Mouse (Mus musculus) testis, postnatal 10 days (tissue): ENCODE measurements at regions not wholly inside any gene's neighbourhood (a gene's known extent, or its start where the extent isn't known, plus 50 kb on each side); places are given as distances from the start of the nearest gene placed in this dataset.

Experiments used
- DNase-seq: peaks from one replicate; pipeline ENCODE4 v3.0.0; 2021; ENCODE audit warnings: low spot score

- no peak for DNase-seq
Observed at GRCm38 (mm10) chr16:5455352-5455965, 199.7 kb upstream of the Eef2kmt start.

DNA sequence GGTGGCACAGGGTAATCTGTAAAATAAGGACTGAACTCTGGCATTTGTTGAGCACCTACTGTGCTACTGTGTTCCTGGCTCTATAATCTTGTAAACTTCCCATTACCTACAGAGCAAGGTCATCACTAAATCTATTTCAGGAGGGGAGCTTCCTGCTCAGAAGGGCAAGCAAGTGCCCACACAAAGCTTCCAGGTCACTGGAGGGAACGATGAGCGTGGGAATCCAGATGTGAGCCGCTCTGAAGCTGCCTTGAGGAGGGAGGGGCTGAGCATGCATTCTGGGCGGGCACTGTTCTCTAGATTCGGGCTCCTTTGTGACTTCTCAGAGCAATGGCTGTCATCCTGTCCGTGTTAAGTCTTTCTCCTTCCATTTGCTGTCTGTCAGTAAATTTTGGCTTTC is 198.5 kb upstream of the Eef2kmt start:
- DNase-seq: no peak

DNA sequence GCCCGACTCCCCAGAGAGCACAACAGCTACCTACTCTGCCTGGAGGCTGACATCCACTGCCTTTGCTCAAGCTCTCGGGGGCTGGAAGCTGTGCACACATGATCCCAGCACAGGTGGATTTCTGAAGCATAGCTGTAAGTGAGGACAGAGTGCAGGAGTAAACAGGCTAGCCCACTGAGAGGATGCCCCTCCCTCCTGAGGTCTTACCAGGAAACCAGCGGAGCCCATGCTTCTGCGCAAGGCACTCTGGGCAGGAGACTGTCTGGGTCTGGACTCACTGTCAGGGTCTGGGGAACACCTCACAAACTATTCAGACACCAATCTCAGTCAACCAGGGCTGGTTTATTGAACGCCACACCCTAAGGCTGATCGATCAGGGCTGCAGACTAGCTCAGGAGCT is 197.2 kb upstream of the Eef2kmt start:
- no peak for DNase-seq

DNA sequence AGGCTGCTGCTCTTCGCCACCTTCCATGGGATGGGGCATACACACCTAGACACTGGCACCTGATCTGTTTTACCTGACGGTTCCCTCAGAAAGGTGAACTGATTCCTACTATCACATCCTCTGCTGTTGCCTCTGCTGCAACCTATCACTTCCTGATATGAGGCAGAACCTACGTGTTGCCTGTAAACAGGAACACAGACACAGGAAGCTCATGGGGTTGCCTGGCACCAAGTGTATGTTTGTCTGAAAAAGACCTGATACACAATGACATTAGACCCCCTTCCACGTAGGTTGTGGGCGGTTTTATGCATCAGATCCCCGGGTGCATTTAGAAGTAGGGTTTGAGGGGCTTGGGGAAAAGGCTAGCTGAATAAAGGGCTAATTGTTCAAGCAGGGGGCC is 190.0 kb upstream of the Eef2kmt start:
- DNase-seq: no peak

- DNase-seq: no peak
Observed at GRCm38 (mm10) chr16:5444785-5445184, 189.0 kb upstream of the Eef2kmt start.

- no peak for DNase-seq
Observed at GRCm38 (mm10) chr16:5439717-5440116, 183.9 kb upstream of the Eef2kmt start.

DNA sequence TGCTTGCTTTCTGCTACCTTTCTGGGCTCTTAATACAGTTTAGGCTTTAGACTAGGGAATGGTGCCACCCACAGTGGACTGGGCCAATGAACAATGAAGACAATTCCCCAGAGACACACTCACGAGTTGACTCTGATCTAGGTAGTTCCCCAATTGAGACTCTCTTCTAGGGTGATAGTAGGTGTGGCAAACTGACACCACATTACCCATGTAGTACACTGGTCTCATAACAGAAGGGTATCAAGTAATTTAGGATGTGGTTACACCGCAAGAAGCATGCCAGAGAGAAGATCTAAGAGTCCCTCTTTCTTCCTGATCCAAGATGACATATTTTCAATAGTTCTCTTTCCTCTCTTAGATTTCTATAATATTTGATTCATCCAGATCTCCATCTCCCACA is 182.6 kb upstream of the Eef2kmt start:
- no peak for DNase-seq

DNA sequence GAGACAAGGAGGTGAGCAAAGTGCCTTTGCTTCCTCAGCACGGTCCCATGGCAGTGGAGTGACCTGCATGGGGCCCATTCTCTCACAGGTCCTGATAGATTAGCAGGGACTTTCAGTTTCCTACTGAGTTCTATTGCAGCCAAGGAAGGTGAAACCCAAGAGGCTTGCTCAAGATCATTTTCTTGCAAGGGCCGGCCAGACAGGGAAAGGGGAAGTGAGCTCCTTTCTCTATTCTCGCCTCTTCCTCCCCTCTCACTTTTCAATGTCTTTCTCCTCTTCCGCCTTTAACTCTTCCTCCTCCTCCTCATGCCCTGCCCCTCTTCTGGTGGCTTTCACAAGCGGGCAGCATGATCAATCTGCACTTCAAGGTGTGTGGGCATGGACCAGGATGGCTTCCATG is 175.9 kb upstream of the Eef2kmt start:
- DNase-seq: no peak

- no peak for DNase-seq
Observed at GRCm38 (mm10) chr16:5431111-5431510, 175.3 kb upstream of the Eef2kmt start.

DNA sequence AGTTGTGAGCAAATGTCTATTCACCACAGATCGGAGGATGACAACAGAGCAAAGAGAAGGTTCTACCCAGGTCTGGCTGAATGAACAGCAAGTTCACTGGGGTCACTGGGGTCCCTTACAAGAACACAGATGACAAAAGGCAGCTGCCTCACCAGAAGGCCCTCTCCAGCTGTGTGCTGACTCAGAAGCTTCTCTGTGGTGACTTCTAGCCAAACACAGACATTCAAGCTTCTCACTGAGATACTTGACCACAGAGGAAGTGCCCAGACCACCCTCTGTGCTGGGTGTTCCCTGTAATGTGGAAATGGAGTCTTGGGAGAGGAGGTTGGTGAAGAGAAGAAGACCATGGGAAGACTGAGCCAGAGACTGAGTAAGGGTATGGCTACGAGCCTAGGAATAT is 173.7 kb upstream of the Eef2kmt start:
- DNase-seq: no peak

DNA sequence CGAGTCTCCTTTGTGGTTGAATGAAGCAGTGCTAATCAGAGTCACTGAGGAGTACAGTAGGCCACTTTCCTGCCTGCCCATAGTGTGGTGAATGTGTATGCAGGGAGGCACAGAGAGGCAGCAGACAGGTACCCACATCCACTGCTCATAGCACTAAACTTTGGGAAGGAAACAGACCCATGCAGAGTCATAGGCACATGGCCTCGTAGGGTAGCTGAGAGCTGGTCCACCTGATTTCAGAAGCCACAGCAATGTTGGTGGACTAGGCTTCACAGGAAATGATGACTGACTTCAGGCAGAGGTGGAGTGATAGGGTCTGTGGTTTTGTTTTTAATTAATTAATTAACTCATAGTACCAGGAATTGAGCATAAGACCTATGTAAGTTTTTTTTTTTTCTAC is 170.1 kb upstream of the Eef2kmt start:
- DNase-seq: no peak

DNA sequence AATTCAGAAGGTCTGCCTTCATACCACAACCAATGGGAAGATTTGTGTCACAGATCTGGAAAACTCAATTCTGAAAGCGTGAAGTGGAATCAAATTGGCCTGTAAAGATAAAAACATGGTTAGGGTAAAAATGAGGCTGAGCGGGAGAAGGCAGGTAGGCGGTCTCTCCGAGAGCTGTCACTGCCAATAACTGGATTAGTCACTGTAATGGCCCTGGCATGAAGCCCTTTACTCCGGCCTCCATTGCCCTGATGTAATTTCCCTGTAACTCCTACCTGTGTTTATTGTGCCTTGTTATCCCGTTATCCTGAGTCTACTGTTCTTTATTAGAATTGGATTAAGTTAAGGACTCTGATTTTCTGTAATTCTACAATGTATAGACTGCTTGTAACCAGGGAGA is 166.3 kb upstream of the Eef2kmt start:
- DNase-seq: no peak

GRCm38 (mm10) chr16:5421591-5421990 is 165.8 kb upstream of the Eef2kmt start:
- DNase-seq: no peak

DNA sequence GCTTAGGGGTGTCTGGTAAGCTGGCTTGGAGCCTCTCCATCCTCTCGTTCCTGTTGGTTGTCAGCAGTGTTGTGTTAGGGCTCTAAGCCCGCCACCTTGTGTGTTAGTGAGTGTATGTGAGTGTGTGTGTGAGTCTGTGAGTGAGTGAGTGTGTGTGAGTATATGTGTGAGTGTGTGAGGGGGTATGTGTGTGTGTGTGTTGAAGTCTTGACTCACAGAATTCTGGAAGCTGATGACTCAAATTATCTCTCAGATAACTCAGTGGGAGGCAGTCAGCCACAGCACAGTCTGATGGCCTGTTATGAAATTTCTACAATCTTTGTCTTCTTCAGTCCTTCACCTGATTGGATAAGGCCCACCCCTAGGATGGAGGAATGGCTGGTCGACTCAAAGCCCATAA is 163.7 kb upstream of the Eef2kmt start:
- DNase-seq: no peak

- no peak for DNase-seq
Observed at GRCm38 (mm10) chr16:5418462-5419197, 162.8 kb upstream of the Eef2kmt start.

GRCm38 (mm10) chr16:5415310-5415709 is 159.5 kb upstream of the Eef2kmt start:
- DNase-seq: no peak

DNA sequence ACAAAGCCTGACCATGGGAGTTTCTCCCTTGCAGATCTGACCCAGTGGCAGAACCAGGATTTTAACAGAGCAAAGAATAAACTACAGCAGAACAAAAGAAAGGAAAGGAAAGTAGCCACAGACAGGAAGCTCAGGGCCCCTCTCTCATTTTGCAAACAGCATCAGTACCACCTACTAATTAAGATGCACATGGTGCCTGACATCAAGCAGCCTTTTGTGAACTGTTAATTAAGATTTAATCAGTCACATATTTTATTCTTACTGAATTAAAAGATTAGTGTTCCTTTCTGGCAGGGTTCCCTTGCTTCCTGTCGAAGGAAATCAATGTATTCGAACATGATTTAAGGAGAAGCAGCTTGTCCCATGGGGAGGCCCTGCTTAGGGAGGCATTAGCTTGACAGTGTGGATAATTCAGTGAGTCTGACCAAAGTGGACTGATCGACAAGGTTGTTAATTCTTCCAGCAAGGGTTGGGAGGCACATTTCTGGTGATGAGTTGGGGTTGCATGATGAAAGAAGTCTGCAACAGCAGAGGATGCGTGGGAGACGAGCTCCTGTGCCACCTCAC is 156.1 kb upstream of the Eef2kmt start:
- no peak for DNase-seq

GRCm38 (mm10) chr16:5406711-5407110 is 150.9 kb upstream of the Eef2kmt start:
- DNase-seq: peak; percentile 94

DNA sequence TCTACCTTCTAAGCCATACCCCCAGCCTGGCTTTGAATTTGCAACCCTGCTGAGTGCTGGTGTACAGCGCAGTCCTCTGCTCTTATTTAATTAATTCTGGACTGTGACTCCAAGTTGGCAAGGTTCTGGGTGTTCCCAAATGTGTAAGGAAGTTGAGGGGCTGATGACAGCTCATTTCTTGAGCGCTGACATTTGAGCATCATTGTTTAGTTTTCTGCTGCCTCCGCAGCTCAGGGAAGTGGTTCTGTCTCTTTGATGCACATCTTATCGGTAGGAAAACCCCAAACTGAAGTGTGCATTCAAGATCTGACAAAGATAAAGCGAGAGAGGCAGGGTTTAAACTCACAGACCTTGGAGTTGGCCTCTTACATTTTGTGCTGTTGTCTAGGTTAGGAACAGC is 137.6 kb upstream of the Eef2kmt start:
- DNase-seq: no peak

DNA sequence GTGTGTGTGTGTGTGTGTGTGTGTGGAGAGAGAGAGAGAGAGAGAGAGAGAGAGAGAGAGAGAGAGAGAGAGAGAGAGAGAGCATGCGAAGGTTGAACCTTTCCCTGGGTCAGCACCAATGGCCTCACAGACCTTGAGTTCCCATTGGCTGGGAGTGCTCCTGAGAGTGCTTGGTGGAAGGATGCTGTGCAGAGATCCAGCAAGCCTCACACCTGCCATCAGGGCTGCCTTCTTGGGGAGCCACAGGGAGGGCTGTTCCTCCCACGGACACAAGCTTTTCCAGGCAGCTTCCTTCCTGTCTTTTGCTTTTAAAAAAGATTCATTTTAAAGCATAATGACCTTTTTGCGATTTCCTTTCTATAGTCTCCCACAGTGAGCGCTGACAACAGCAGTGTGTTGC is 127.1 kb upstream of the Eef2kmt start:
- DNase-seq: peak; percentile 32

- DNase-seq: peak; percentile 50
Observed at GRCm38 (mm10) chr16:5382228-5382884, 126.6 kb upstream of the Eef2kmt start.

- DNase-seq: peak; percentile 16
Observed at GRCm38 (mm10) chr16:5380626-5381025, 124.8 kb upstream of the Eef2kmt start.

DNA sequence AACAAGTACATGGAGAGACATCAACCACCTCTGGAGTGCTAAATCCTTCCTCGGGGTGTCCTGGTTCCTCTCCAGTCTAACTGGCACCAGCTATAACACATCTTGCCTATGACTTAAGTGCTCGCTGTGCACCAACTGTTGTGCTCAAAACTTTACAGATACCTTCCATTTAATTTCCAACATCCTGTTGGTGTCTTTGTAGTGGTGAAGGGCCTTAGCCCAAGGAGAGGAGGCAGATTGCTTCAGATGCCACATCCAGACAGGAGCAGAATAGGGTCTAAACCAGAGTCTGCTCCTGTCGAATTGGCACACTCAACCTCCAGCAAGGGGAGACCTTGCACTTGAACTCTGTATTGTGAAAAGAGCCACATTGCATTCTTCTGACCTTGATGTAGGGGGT is 121.2 kb upstream of the Eef2kmt start:
- DNase-seq: peak; percentile 5
